Mouse (Mus musculus): ENCODE data around the gene Aqp9. TPM values are rescaled to one million over a fixed set of nuclear protein-coding genes. Genes with fewer than 3 reads are reported as not detected.

The Aqp9 gene
- 1.1 TPM for polyA plus RNA-seq (2017; shearing (Covaris generic))

DNA sequence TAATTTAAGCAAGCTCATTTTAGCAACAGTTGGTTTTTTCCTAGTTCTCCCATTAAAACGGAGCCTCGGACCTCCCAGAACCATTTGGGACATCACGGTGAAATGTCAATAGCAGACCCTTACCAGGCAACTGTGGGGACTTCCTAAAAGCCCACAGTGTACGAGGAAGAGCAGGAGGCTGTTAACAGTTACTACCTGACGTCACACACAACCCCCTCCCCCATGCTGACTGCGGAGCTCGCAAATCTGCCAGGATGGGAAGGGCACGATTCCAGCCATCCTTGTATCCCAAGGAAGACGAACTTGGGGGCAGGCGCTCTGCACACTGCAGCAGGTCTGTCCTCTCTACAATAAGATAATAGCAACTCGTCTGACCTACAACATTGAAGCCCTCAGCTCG, at the start of gene Aqp9:
Gene Aqp9, minus strand, starts transcription at position 172 of the 400 bp plus-strand sequence.

DNA sequence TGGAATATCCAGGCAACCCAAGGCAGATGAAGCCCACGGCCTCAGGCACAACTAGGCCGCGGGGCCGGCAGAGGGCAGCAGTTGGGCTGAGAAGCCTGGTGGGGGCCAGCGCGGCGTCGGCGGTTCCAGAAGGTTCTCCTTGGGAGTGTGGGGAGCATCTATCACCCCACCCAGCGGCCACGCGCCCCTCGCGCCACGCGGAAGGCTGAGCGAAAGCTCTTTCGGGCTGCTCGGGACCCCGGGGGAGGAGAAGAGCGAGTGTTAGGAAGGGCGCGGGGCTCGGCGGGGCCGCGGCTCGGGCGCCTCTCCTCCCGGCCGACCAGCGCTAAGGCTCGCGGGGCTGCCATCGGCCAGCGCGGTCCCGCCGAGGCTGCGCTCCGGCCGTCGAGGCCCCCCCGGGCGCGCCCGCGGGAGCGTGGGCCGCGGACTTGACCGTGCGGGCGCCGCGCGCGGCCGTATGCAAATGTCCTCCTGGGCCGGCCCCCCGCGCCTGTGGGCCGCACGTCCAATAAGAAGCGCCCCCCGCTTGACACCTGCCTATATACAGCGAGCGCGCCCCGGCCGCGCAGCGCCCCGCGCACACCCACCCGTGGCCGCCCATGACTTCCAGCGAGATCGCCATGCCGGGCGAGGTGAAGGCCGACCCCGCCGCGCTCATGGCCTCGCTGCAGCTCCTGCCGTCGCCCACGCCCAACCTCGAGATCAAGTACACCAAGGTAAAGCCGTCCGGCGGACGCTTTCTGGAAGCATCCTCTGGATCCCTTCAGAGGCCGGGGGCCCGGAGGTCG, 47.0 kb upstream of the Aqp9 start, which contains the start of gene Aldh1a2:
Gene Aldh1a2, plus strand, starts transcription at position 542 of the 788 bp plus-strand sequence.

Other genes starting within 250 kb of the Aqp9 start
- not detected for gene Lipc, start 216.5 kb downstream of the Aqp9 start, polyA plus RNA-seq (2017; shearing (Covaris generic))
- not detected for gene Aldh1a2, start 47.1 kb upstream of the Aqp9 start, polyA plus RNA-seq (2017; shearing (Covaris generic))

All from naive thymus-derived CD4-positive, alpha-beta T cell, adult 5 months (primary cell).